Mouse (Mus musculus): ENCODE measurements around the gene Cad.

DNA sequence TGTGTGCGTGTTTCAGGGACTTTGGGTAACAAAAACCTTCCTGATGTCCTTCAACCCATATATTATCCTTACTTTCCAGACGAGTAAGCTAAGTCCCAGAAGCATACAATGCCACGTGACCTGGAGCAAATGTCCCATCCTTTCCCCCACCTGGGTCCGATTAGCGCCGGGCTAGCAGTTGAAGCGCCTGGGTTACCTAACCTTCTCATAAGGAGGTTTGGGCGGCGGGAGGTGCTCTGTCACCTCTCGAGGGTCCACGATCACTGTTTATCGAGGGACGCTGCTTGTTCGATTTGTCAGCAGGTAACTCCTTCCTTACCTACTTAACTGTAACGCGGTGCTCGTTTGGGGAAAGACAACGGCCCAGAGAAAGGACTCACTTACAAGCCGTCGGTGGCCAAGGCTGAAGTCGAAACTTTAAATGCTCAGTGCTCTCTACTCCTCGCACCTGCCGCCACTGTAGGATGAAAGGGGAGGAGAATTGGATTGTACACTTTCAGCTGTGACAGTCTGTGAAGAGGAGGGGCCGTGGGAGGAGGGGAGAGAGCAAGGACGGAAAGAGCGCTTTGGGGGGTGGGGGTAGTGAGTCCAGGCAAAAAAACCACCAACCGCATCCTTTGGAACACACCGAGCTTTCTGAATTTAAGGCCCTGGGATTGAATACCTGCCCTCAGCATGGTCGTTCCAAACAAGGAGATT is 39.7 kb downstream of the Cad start:
- TF ChIP-seq CTCF (IDR thresholded peaks at IDR 0.05): no peak
- TF ChIP-seq EP300 (IDR thresholded peaks at IDR 0.05): no peak

Data from lung, postnatal 0 days (tissue).